Mouse (Mus musculus) testis, adult 10 weeks (tissue): Measurements from ENCODE around the gene Gpr89. TPM values are rescaled to one million over a fixed set of nuclear protein-coding genes. Genes with fewer than 3 reads are reported as not detected.

Source experiments
- polyA plus RNA-seq: library from polyadenylated mRNA; stranded (reverse); fragments of 350-450 nt; fragmentation: Illumina TruSeq; extraction: RNeasy Lipid Tissue Mini Kit (QIAGEN cat#74804); gene quantifications from one replicate; pipeline ENCODE4 v1.2.3, GENCODE M21; 2014; ENCODE audit warnings: low read depth, low replicate concordance

Gene Gpr89
- 10.7 TPM for polyA plus RNA-seq

DNA sequence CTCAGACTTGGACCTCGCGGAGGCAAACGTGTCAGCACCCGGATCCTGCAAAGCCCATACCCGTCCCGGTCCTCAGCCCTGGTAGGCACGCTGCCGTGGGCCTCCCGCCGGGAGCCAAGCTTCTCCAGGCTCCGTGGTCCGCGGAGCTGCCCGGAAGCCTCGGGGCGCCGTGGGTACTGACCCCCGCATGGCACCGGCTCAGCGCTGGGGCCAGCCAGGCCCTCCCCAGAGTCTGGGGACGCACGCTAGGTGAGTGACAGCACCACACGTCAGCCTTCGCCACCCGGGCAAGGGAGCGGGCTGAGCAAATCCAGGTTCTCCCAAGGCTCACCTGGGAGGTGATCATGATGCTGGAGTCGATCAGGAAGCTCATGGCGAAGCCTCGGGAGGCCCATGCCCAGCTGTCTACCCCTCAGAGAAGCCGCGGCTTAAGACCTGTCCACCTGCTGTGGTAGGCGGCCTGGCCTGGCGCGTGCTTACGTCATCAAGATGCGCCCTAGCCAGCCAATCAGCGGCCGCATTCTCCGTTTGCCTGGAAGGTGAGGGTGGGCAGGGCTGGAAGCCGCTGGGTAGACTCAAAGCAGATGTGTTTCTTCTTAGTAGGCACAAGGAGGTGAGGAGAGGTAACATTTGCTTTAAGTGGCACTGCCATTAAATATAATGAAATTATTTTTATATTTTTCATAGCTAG, at the start of gene Gpr89:
Gene Gpr89, minus strand, starts transcription at position 496 of the 691 bp plus-strand sequence.

DNA sequence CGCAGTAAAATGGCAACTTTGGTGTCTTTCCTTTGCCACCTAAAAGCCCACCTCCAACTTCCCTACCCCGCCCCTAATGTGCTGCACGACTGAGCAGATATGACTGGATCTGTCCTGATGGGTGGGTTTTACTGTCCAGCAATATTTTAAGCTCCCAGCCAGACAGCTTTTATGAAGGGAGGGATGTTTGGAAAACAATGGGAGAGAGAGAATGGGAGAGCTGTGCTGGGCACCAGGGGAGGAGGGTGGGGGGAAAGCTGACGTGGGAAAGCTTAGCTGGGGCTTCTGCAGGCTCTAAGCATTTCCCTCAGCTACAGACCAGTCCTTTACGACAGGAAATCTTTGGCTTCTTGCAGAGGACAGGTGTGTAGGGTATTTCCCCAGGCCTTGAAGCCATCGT, 20.8 kb upstream of the Gpr89 start, which contains the start of gene Gja8:
Gene Gja8, minus strand, starts transcription at position 101 of the 400 bp plus-strand sequence.

DNA sequence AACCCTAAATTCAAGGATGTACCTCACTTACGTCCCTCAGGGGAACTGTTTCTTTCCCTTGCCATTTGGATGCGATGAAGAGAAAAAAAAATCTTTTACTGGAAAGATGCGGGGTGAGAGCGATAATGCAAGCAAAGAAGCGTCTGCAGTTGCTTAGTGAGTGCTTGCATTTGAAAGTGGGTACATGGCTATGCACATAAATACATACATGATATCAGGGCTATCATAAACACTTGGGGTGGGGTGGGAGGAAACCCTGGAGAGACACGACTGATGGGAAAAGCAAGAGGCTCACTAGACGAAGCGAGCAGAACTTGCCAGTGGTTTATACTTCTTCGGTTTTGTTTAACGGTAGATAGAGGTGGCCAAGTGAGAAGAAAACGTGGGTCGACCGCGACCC, 753 bp downstream of the Gpr89 start, which contains the start of gene Gja5:
Gene Gja5, plus strand, starts transcription at position 301 of the 400 bp plus-strand sequence.

DNA sequence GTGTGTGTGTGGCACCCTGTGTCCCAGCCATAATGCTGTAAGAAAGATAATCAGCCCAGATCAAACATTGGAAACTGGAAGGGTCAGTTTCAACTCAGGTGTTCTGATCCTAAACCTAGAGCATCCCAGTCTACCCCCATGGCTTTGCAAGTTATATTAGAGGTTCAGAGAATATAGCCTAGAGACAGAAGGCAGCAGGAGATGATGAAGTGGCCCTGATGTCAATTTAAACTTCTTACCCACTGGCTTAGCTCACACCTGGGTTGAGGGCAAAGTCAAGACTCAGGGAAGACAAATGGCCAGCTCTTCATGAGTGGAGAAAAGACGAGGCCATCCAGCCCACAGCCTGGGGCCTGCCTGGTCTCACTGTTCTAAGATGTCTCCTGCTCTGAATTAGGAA, 76.2 kb downstream of the Gpr89 start, which contains the start of the genes Pdzk1 and Cd160:
Gene Pdzk1, plus strand, starts transcription at position 301 of the 400 bp plus-strand sequence.
Gene Cd160, minus strand, starts transcription at position 368 of the 400 bp plus-strand sequence.

Other genes starting within 250 kb of the Gpr89 start
- 0.17 TPM for gene Ankrd35, start 235.2 kb downstream of the Gpr89 start, polyA plus RNA-seq
- gene Pias3, start 209.0 kb downstream of the Gpr89 start, polyA plus RNA-seq: 1.3 TPM
- 0.10 TPM for gene Nudt17, start 196.8 kb downstream of the Gpr89 start, polyA plus RNA-seq
- 29.0 TPM for gene Polr3c, start 177.7 kb downstream of the Gpr89 start, polyA plus RNA-seq
- gene Rnf115, start 177.7 kb downstream of the Gpr89 start, polyA plus RNA-seq: 36.1 TPM
- gene Pdzk1, start 76.1 kb downstream of the Gpr89 start, polyA plus RNA-seq: 152 TPM
- not detected for gene Cd160, start 76.0 kb downstream of the Gpr89 start, polyA plus RNA-seq
- gene Gja5, start 653 bp downstream of the Gpr89 start, polyA plus RNA-seq: 0.17 TPM
- gene Gja8, start 20.7 kb upstream of the Gpr89 start, polyA plus RNA-seq: 0.13 TPM